Mouse (Mus musculus) gastrocnemius, adult 18-20 months (tissue): ENCODE data around the gene Idua. TPM values are rescaled to one million over a fixed set of nuclear protein-coding genes. Genes with fewer than 3 reads are reported as not detected.

Source experiments
- DNase-seq: peaks from one replicate; pipeline ENCODE4 v3.0.0; 2021; ENCODE audit warnings: low spot score
- total RNA-seq, 2 experiments: library from RNA; stranded (reverse); gene quantifications; 2 replicates each; pipeline ENCODE4 v1.2.3; 2021

Gene Idua
- total RNA-seq, 2 experiments from 2014 or later, result 8.2 to 10.0 TPM

- DNase-seq, result no peak
Measured at GRCm38 (mm10) chr5:108653341-108653740, 6.8 kb upstream of the Idua start.

DNA sequence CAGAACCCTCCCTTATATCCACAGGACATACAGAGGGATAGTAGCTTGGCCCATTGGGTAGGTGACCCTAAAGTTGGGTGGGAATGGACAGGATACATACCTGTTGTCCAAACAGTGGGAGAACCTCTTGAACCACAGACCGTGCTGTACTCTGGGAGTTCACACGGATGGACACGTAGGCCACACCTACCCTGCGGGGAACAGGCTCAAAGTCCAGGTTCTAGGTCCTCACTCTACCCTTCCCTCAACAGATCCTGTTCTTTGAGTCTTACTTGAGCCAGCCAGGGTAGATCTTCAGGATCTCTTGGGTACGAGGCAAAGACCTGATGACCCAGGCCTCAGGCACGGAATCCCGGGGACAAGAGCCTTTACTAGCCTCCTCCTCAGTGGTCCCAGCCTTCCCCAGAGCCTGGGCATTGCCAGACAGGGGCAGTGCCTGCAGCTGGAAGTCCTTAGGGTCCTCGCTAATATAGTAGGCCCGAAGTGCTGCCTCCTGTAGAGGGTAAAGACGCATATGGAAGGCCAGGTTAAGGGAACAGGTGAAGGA lies 5.6 kb upstream of the Idua start:
- no peak for DNase-seq

DNA sequence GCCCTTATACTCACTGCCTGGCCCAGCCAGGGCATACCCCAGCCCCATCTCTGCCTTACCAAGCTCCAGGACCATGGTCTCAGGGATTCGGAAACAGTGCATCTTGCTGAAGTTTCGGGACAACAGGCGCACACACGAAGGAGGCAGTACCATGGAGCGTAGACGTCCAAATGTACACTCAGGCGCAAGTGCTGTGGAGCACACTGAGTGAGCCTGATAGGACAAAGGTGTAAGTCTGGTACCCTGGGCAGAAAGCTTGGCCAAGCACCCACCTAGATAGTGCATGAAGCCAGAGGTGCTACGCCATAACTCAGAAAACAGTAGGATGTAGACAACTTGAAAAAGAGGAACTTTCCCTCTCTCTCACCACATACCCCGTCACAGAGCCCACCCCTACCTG lies 4.8 kb upstream of the Idua start:
- no peak for DNase-seq

DNA sequence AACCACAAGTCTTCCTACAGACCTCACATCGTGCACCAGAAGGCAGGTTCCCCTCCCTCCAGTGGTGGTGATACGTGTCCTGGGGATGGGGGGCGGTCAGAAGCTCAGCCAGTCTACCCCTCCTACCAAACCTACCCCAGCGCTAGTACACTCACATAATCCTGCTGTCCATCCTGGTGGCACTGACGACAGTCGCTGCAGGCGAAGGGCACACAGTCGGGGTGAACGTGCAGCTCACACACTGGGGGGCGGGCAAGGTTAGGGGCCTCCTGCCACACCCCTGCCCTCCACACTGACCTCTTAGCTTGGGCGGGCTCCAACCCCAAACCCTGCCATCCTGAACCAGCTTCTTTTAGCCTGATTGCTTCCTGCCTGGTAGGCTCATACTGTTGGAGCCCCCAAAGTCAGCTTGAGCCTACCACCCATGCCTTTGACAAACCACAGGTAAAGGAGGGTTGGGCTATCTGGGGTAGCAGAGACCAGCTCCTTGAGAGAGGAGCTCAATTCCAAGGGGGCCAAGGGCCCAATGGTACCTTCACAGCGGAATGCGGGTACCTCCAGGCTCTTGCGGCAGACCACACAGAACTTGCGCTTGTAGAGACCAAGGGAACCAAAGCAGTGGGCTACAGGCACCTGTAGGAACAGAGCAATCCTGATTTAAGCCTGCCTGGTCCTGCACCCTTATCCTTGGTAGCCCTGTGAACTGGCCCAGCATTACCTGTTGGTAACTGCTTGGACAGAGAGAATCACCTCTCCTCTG lies 4.1 kb upstream of the Idua start:
- DNase-seq, result no peak

GRCm38 (mm10) chr5:108657406-108657805 lies 2.7 kb upstream of the Idua start:
- DNase-seq, result no peak

DNA sequence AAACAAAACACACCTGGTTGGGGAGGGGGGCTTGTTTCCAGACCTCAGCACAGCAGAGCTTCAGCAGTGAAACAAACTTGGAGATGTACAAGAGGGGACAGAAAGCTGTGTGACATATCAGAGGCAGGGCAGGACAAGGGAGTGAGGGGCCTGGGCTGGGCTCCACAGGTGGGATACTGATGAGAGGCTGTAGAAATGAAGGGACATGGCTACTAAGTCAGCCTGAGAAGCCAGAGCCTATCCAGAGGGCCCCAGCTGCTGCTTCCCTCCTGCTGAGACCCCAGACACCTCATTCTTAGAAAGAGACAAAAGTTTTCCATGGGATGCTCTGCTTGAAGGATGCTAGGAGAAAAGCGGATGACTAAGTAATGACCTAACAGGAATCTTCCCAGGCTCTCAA lies 1.5 kb upstream of the Idua start:
- DNase-seq, result no peak

DNA sequence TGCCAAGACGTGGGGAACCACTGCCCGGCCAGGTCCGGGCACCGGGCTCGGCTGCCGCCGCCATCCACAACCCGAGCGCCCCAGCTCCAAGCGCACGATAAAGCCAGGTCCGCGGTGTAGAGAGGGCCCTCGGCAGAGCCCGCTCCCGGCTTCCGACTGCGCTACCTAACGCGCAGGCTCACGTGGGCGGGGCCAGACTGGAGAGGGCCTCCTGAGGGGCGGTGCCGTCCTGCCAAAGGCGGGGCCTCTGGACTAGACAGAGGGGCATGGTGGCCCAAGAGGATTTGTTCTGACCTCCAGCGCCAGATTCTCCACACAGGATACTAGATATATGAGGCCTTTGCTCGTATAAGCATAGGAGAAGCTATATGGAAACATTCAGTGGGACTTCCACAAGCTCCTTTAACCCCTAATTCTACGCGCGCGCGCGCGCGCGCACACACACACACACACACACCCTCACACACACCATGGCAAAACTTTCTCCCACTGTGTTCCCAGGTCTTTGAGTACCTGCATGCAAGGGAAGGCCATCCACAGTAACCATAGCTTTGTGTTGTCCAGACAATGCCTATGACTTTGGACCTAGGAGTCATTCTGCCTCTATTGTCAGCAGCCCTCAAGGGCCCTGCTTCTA lies 619 bp downstream of the Idua start:
- peak; percentile 94 for DNase-seq

- no peak for DNase-seq
Measured at GRCm38 (mm10) chr5:108662772-108663171, 2.6 kb downstream of the Idua start.

DNA sequence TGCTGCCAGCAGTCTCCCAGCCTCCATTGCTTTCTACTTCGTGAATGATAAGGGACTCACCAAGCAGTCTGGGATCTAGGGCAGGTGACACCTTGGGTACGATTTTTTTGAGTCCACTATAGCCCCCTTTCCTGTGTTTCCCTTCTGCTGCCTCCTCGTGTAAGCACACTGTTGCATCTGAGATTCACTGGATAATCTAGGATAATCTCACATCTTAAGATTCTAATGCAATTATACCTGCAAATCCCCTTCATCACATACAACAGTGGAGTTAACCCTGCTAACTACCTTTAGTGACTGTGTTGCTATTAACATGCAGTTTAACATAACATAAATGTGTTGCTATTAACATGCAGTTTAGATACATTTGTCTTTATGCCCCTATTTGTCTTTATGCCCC lies 4.9 kb downstream of the Idua start:
- no peak for DNase-seq

DNA sequence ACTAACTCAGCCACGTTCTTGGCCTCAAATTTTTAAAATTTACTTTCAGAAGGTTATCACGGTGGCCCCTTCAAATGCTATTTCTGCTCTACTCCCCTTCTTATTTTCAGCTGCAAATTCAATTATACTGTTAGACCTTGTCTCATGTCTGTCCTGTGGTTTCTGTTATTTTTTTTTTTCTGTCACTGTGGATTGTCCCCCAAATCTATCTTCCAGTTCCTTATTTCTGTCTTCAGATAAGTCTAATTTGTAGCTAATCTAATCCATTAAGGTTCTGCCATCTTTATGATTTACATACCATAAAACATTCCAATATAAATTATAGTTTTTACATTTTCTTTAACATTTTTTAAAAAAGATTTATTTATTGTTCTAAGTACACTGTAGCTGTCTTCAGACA lies 7.2 kb downstream of the Idua start:
- DNase-seq, result no peak

- no peak for DNase-seq
Measured at GRCm38 (mm10) chr5:108668387-108668932, 8.3 kb downstream of the Idua start.

GRCm38 (mm10) chr5:108668977-108669936 lies 9.1 kb downstream of the Idua start, which contains the start of gene Dgkq:
Dgkq (minus strand) TSS chr5:108669672.
- peak; percentile 93 for DNase-seq

GRCm38 (mm10) chr5:108669986-108670385 lies 9.9 kb downstream of the Idua start:
- DNase-seq, result no peak

DNA sequence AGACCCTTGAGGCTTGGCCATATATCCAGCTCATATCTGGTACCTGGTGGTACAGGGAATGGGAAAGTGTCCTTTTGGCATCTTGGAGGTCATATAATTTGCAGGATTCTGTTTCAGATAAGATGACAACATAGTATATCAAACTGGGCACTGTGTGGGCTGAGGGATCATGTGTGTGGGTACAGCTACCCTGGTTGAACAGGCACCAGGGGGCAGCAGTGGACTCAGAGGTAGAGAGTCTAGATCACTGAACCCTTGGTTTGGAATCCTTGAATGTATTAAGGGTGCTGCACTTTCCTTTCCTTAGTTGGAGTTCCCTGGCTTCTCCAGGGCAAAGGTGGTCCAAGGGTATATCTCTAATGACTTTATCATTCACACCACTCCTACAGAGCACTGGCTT lies 10.7 kb downstream of the Idua start:
- no peak for DNase-seq

DNA sequence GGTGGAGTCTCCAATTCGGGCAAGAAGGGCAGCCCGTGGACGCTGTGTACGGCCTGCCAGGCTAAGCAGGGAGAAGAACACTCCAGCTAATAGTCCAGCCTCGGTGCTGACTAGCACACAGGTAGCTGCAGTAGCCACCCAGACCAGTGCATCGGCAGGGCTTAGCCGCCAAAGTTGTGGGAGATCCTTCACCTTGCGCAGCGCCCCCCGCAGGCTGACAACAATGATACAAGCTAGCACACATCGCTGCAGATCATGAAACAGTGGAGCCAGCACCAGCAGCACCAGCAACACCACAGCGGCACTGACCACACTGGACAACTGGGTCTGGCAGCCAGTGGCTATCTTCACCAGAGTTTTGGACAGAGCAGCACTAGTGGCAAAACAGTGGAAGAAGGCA lies 11.6 kb downstream of the Idua start:
- DNase-seq, result no peak

DNA sequence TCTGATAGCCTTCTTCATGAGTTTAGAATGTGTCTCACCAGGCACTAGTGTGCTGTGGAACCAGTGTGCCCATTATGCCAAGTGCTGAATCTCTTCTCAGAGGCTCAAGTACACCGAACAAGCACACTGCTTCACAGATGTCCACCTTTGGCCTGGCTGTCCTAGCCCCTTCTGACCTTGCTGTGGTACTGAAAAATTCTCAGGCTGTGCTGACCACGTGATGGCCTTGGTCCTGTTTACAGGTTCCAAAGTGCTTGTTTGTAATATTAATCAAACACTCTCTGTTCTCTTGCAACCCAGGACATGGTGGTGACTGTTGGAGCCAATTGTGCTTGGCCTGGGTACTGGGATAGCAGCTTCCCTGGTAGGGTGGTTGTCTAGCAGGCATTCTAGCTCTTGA lies 14.5 kb downstream of the Idua start:
- no peak for DNase-seq

- DNase-seq, result no peak
Measured at GRCm38 (mm10) chr5:108675251-108675816, 15.2 kb downstream of the Idua start, which contains the start of gene Slc26a1. Slc26a1 (minus strand) TSS chr5:108675569.

DNA sequence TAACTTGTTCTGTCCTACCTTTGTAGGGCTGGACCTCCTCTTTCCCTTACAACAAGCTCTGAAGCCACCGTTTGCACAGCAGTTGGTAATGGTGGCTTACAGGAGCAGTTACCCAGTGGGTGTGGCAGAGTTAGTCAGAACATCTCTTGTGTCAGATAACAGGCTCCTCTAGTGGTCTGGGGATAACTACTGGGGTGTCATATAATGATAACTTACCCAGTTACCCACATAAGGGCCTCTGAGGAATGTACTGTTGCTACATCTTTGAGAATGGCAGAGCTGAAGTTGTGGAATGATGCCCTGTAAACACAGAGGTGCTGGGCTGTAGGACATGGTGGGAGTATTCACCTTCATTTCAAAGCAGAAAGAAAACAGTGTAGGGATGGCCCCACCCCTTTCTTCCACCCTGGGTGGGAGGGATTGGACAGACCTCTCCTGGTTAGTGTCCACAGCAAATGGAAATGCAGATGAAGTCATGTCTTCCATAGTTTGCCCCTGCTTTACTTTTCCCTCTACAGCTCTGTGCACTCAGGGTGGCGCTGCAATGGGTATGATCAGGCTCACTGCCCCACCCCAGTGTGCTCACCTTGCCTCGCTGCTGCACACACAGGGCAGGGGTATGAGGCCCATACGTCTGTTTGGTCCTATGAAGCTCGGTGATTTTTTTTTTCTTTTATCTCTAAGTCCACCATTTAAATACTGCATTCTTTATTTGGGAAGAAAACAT lies 16.8 kb downstream of the Idua start:
- no peak for DNase-seq

DNA sequence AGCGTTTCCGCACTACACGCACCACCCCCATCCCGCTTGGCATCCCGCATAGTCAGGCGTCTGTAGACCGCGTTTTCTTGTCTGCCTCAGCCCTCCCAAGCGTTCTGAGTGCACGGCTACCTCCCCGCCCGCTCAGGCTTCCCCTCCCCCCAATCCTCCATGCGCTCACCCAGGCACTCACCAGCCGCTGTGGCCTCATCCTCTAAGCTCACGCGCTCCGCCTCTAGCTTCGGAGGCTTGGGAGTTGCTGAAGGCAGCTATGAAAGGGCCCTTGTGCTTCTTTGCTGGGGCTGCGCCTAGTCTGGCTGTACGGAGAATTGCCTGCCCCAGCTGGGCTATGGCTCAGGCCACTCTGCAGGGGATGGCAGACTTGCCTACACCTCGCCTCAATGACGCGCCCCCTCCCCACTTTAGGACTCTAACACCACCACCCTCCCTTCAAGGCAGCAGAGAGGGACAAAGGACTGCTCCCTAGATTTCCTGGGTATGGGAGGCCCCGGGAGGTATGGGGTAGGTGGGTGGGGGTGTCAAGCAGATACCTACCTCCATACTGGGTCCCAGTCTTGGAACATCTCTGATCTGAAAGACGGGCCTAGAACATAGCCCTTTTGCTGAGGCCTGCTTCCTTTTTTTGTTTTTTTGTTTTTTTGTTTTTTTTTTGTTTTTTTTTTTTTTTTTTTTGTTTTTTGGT lies 17.6 kb downstream of the Idua start:
- no peak for DNase-seq
